Mouse (Mus musculus) liver, adult 2 months (tissue): Measurements from ENCODE around the gene Zfp65. TPM values are rescaled to one million over a fixed set of nuclear protein-coding genes. Genes with fewer than 3 reads are reported as not detected.
A peak's percentile ranks its signal among the peaks of the same experiment; 100 is the strongest.
"Not testable (repeated sequence)": the region's sequence is repeated elsewhere in the genome, so short reads cannot be mapped to it uniquely, and the experiment has no call there.

Experiments
- DNase-seq: peaks from one replicate; pipeline ENCODE4 v3.0.0-alpha.2; 2011; ENCODE audit warnings: low read depth, low spot score; ENCODE audit errors: extremely low read depth
- H3K27ac ChIP-seq: fragments of 200-500 bp; replicated peaks from 2 replicates; pipeline ENCODE4 v1.5.1; 2012; ENCODE audit warnings: low read depth, mild to moderate bottlenecking, control low read depth, inconsistent platforms, low read length; ENCODE audit not compliant: insufficient read depth
- H3K27me3 ChIP-seq: fragments of 200-500 bp; 2 replicates; pipeline ENCODE4 v1.6.1; 2012; ENCODE audit warnings: mild to moderate bottlenecking, moderate library complexity, low read length, inconsistent platforms; ENCODE audit not compliant: control insufficient read depth, insufficient read depth
- H3K36me3 ChIP-seq: fragments of 200-500 bp; 2 replicates; pipeline ENCODE4 v1.6.1; 2012; ENCODE audit warnings: low read length, inconsistent platforms; ENCODE audit not compliant: control insufficient read depth, insufficient read depth
- H3K4me1 ChIP-seq: fragments of 200-500 bp; 2 replicates; pipeline ENCODE4 v1.6.1; 2011; ENCODE audit warnings: low read length; ENCODE audit not compliant: control insufficient read depth, insufficient read depth
- H3K4me3 ChIP-seq: fragments of 200-500 bp; 2 replicates; pipeline ENCODE4 v1.5.1; 2011; ENCODE audit warnings: low read depth, mild to moderate bottlenecking, control low read depth, low read length, moderate library complexity; ENCODE audit not compliant: insufficient read depth
- H3K79me2 ChIP-seq: fragments of 200-500 bp; 2 replicates; pipeline ENCODE4 v1.6.1; 2012; ENCODE audit warnings: inconsistent platforms, mild to moderate bottlenecking, low read length, moderate library complexity; ENCODE audit not compliant: control insufficient read depth, insufficient read depth
- H3K9ac ChIP-seq: fragments of 200-500 bp; 2 replicates; pipeline ENCODE4 v1.6.1; 2012; ENCODE audit warnings: low read depth, mild to moderate bottlenecking, control low read depth, inconsistent platforms, low read length
- CTCF ChIP-seq: fragments of 200-500 bp; IDR thresholded peaks from 2 replicates; pipeline ENCODE4 v1.5.1; 2011; ENCODE audit warnings: low read depth, low read length, control low read depth
- POLR2A ChIP-seq: fragments of 200-500 bp; IDR thresholded peaks from 2 replicates; pipeline ENCODE4 v1.6.1; 2011; ENCODE audit warnings: low read length, control low read depth; ENCODE audit not compliant: insufficient read depth; ENCODE audit errors: extremely low read depth
- WGBS: fragments of 180-500 bp; shearing (Covaris S2); methylation state at CpG from one replicate; pipeline ENCODE4 v1.1.7; 2018; 5-methylcytosine and 5-hydroxymethylcytosine counted together
- polyA plus RNA-seq: library from polyadenylated mRNA; depleted of rRNA; stranded (reverse); fragments of >200 nt; gene quantifications from 2 replicates; pipeline ENCODE4 v1.2.3, GENCODE M21; 2012; rRNA removed
- total RNA-seq: library from RNA; depleted of rRNA; stranded (reverse); fragments of >200 nt; gene quantifications from 2 replicates; pipeline ENCODE4 v1.2.3, GENCODE M21; 2014; rRNA removed

Zfp65 gene
- total and polyA plus RNA-seq, 2 experiments: 0.46 to 8.5 TPM

GRCm38 (mm10) chr13:67723848-67724479 lies 5.0 kb downstream of the Zfp65 start:
- H3K36me3 ChIP-seq: no peaks in the 10 kb centered on the region
- H3K27me3 ChIP-seq: no peaks in the 10 kb centered on the region
- 1% methylated on average over 17 of the region's 17 CpGs for WGBS
- H3K79me2 ChIP-seq: peaks cover 5% of the 10 kb centered on the region; the same call in 1 of the 2 replicates
- H3K4me3 ChIP-seq: peak overlapping the region; percentile 79
- H3K9ac ChIP-seq: peak overlapping the region; percentile 52
- DNase-seq: peak; percentile 89
- H3K27ac ChIP-seq: no peak overlapping the region
- no peaks in the 10 kb centered on the region; the same call in 1 of the 2 replicates for H3K4me1 ChIP-seq
- no peak for TF ChIP-seq CTCF
- no peak for TF ChIP-seq POLR2A

GRCm38 (mm10) chr13:67686971-67687370 lies 42.0 kb downstream of the Zfp65 start, which contains the start of gene Zfp738:
Gene Zfp738 (minus strand): TSS chr13:67687071.
- Histone ChIP-seq H3K27ac (no peak within 1 kb of the TSS), H3K79me2 (peaks cover 5% of the 10 kb centered on the region; the same call in 1 of the 2 replicates), H3K9ac (no peak within 1 kb of the TSS), H3K4me1 (peaks cover 2% of the 10 kb centered on the region), H3K27me3 (no peaks in the 10 kb centered on the region), H3K4me3 (no peak within 1 kb of the TSS), H3K36me3 (no peaks in the 10 kb centered on the region)
- TF ChIP-seq CTCF (no peak), POLR2A (no peak)
- no peak for DNase-seq
- 78% methylated on average over 4 of the region's 4 CpGs for WGBS

GRCm38 (mm10) chr13:67683841-67684240 lies 45.1 kb downstream of the Zfp65 start:
- not testable (repeated sequence) for H3K36me3 ChIP-seq, H3K79me2 ChIP-seq, H3K9ac ChIP-seq, DNase-seq, H3K27ac ChIP-seq, H3K4me1 ChIP-seq, H3K27me3 ChIP-seq
- H3K4me3 ChIP-seq: peak overlapping the region; percentile 10; the same call in 1 of the 2 replicates
- WGBS: 74% methylated on average over 2 of the region's 2 CpGs

- Histone ChIP-seq H3K4me3 (peak overlapping the region; percentile 93), H3K9ac (peak overlapping the region; percentile 81)
- WGBS: 11% methylated on average over 16 of the region's 16 CpGs
- H3K36me3 ChIP-seq, H3K4me1 ChIP-seq, H3K79me2 ChIP-seq, H3K27ac ChIP-seq, H3K27me3 ChIP-seq: not testable (repeated sequence)
- DNase-seq: peak; percentile 92
These were observed 45.8 kb downstream of the Zfp65 start for GRCm38 (mm10) chr13:67682959-67683735.

- Histone ChIP-seq H3K4me3 (no peak overlapping the region), H3K36me3 (peaks cover 12% of the 10 kb centered on the region), H3K9ac (no peak overlapping the region), H3K27me3 (no peaks in the 10 kb centered on the region), H3K79me2 (no peaks in the 10 kb centered on the region), H3K27ac (no peak overlapping the region), H3K4me1 (no peaks in the 10 kb centered on the region)
- no peak for TF ChIP-seq POLR2A
- no peak for TF ChIP-seq CTCF
- 90% methylated on average over 2 of the region's 2 CpGs for WGBS
- no peak for DNase-seq
These were observed 54.1 kb downstream of the Zfp65 start for GRCm38 (mm10) chr13:67674902-67675301.

Other genes starting within 250 kb of the Zfp65 start
- 7.2 and 8.7 TPM in 2 replicates for gene Zfp874b, start 244.9 kb downstream of the Zfp65 start, total RNA-seq
- 1.7 and 2.7 TPM in 2 replicates for gene Zfp874b, start 244.9 kb downstream of the Zfp65 start, polyA plus RNA-seq
- gene Zfp58, start 228.6 kb downstream of the Zfp65 start, total RNA-seq: 3.8 and 5.2 TPM in 2 replicates
- gene Zfp58, start 228.6 kb downstream of the Zfp65 start, polyA plus RNA-seq: 0.56 and 0.68 TPM in 2 replicates
- 0.07 TPM in 1 of 2 replicates, not detected in the other for gene Gm26965, start 203.0 kb downstream of the Zfp65 start, total RNA-seq
- gene Gm26965, start 203.0 kb downstream of the Zfp65 start, polyA plus RNA-seq: not detected in 2 replicates
- 14.9 and 16.6 TPM in 2 replicates for gene Zfp87, start 203.0 kb downstream of the Zfp65 start, total RNA-seq
- 7.1 and 12.3 TPM in 2 replicates for gene Zfp87, start 203.0 kb downstream of the Zfp65 start, polyA plus RNA-seq
- gene Zfp748, start 175.3 kb downstream of the Zfp65 start, total RNA-seq: 6.8 and 8.9 TPM in 2 replicates
- 0.66 and 0.81 TPM in 2 replicates for gene Zfp748, start 175.3 kb downstream of the Zfp65 start, polyA plus RNA-seq
- gene Zfp729b, start 119.5 kb downstream of the Zfp65 start, total RNA-seq: 7.1 and 9.5 TPM in 2 replicates
- gene Zfp729b, start 119.5 kb downstream of the Zfp65 start, polyA plus RNA-seq: 0.27 and 0.32 TPM in 2 replicates
- not detected in 2 replicates for gene Gm49345, start 91.4 kb downstream of the Zfp65 start, total RNA-seq
- not detected in 2 replicates for gene Gm49345, start 91.4 kb downstream of the Zfp65 start, polyA plus RNA-seq
- gene Zfp729a, start 91.4 kb downstream of the Zfp65 start, total RNA-seq: 3.9 and 4.9 TPM in 2 replicates
- 0.30 and 0.70 TPM in 2 replicates for gene Zfp729a, start 91.4 kb downstream of the Zfp65 start, polyA plus RNA-seq
- gene Zfp738, start 42.1 kb downstream of the Zfp65 start, total RNA-seq: 5.5 and 6.4 TPM in 2 replicates
- gene Zfp738, start 42.1 kb downstream of the Zfp65 start, polyA plus RNA-seq: 1.5 and 2.3 TPM in 2 replicates
- 4.9 and 5.4 TPM in 2 replicates for gene Zfp85, start 26.1 kb upstream of the Zfp65 start, total RNA-seq
- gene Zfp85, start 26.1 kb upstream of the Zfp65 start, polyA plus RNA-seq: 0.21 and 0.64 TPM in 2 replicates
- gene Zfp493, start 50.5 kb upstream of the Zfp65 start, total RNA-seq: 1.2 and 2.0 TPM in 2 replicates
- 0.58 and 0.81 TPM in 2 replicates for gene Zfp493, start 50.5 kb upstream of the Zfp65 start, polyA plus RNA-seq
- gene Zfp273, start 84.6 kb upstream of the Zfp65 start, total RNA-seq: 3.3 and 3.4 TPM in 2 replicates
- gene Zfp273, start 84.6 kb upstream of the Zfp65 start, polyA plus RNA-seq: 0.09 and 0.26 TPM in 2 replicates
- 0.37 and 1.9 TPM in 2 replicates for gene Gm10037, start 101.9 kb upstream of the Zfp65 start, total RNA-seq
- gene Gm10037, start 101.9 kb upstream of the Zfp65 start, polyA plus RNA-seq: 0.21 and 0.92 TPM in 2 replicates
- not detected in 2 replicates for gene BC048507, start 134.2 kb upstream of the Zfp65 start, total RNA-seq
- gene BC048507, start 134.2 kb upstream of the Zfp65 start, polyA plus RNA-seq: not detected in 2 replicates